Mouse (Mus musculus): Measurements from ENCODE around the gene Vdr.

DNA sequence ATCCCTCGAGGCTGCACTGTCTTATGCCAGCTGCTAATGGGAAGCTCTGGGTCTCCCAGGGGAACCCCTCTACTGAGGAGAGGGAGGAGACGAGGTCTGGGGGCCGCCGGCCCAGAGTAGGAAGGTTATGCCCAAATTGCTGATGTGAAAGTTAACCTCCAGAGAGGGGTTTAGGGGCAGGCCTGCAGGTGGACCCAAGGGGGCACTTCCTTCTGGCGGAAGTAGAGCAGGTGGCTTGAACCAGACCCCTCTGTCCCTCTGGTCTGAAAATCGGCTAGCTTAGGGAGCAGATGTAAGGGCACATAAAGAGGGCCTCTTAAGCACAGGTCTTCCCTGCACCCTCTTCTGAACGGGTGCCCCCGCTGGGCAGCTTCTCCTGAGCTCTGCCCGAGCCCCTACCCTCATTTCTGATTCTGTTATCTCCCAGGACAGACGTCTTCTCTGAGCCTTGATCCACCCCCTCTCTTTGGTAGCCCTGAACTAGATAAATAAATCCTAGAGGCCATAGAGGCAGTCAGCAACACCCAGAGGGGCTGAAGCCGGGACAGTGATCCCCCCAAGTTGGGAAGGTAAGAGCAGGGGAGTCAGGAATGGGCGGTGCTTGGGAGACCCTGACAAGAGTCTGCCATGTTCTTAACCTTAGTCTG lies 84.4 kb downstream of the Vdr start:
- TF ChIP-seq CTCF (IDR thresholded peaks at IDR 0.05; ENCODE audit: low read depth) (no peak), EP300 (IDR thresholded peaks at IDR 0.05; ENCODE audit: low read depth) (no peak)

All from liver, embryonic 14.5 days (tissue).